Mouse (Mus musculus) kidney, embryonic 15.5 days (tissue): Measurements from ENCODE around the gene 0610010F05Rik. TPM values are rescaled to one million over a fixed set of nuclear protein-coding genes. Genes with fewer than 3 reads are reported as not detected.

Experiments
- ATAC-seq: fragments of 200-750 bp; cut with Nextera tagmentation; replicated peaks from 2 replicates; pipeline ENCODE4 v1.8.0; 2017; ENCODE audit warnings: moderate TSS enrichment; ENCODE audit not compliant: low FRiP score
- H3K27ac ChIP-seq: fragments of 300-500 bp; sonication (generic); 2 replicates; pipeline ENCODE4 v1.5.1; 2015; ENCODE audit warnings: mild to moderate bottlenecking, inconsistent platforms
- H3K27me3 ChIP-seq: fragments of 300-500 bp; sonication (generic); 2 replicates; pipeline ENCODE4 v1.6.1; 2015; ENCODE audit warnings: inconsistent platforms
- H3K36me3 ChIP-seq: fragments of 300-500 bp; sonication (generic); 2 replicates; pipeline ENCODE4 v1.6.1; 2015; ENCODE audit warnings: inconsistent platforms
- H3K4me1 ChIP-seq: fragments of 300-500 bp; sonication (generic); 2 replicates; pipeline ENCODE4 v1.6.1; 2015; ENCODE audit warnings: inconsistent platforms
- H3K4me2 ChIP-seq: fragments of 300-500 bp; sonication (generic); 2 replicates; pipeline ENCODE4 v1.6.1; 2015; ENCODE audit warnings: moderate library complexity, mild to moderate bottlenecking, inconsistent platforms
- H3K4me3 ChIP-seq: fragments of 300-500 bp; sonication (generic); replicated peaks from 2 replicates; pipeline ENCODE4 v1.5.1; 2015; ENCODE audit warnings: mild to moderate bottlenecking, inconsistent platforms
- H3K9ac ChIP-seq: fragments of 300-500 bp; sonication (generic); 2 replicates; pipeline ENCODE4 v1.6.1; 2015; ENCODE audit warnings: mild to moderate bottlenecking, inconsistent platforms
- H3K9me3 ChIP-seq: fragments of 300-500 bp; sonication (generic); replicated peaks from 2 replicates; pipeline ENCODE4 v1.6.1; 2016; ENCODE audit warnings: inconsistent platforms
- WGBS: fragments of 180-500 bp; shearing (Covaris S2); methylation state at CpG from one replicate; pipeline ENCODE4 v1.1.7; 2015; ENCODE audit warnings: mixed read lengths; 5-methylcytosine and 5-hydroxymethylcytosine counted together
- polyA plus RNA-seq: library from polyadenylated mRNA; unstranded; fragments of >200 nt; fragmentation: Nextera tagmentation; extraction: Ambion mirVana; gene quantifications from 2 replicates; pipeline ENCODE4 v1.2.1, GENCODE M21; 2015

Gene 0610010F05Rik
- 23.2 and 24.9 TPM in 2 replicates for polyA plus RNA-seq

- WGBS = under 1% methylated on average over 94 of the region's 103 CpGs
- no peaks in the 10 kb centered on the region for H3K27me3 ChIP-seq
- H3K36me3 ChIP-seq = peaks cover 6% of the 10 kb centered on the region; the same call in 1 of the 2 replicates
- H3K4me2 ChIP-seq = peak within 1 kb of the TSS; percentile 80
- peak within 1 kb of the TSS; percentile 86 for H3K27ac ChIP-seq
- peak within 1 kb of the TSS; percentile 78 for H3K9ac ChIP-seq
- 0 out of 2 replicates have a peak, but pooled peaks cover 7% of the 10 kb centered on the region for H3K4me1 ChIP-seq
- peak; percentile 100 for ATAC-seq
- H3K4me3 ChIP-seq = peak within 1 kb of the TSS; percentile 90
- no peaks in the 10 kb centered on the region for H3K9me3 ChIP-seq
Measured at GRCm38 (mm10) chr11:23632945-23633878, at the start of gene 0610010F05Rik. TSS of gene 0610010F05Rik (minus strand) at chr11:23633639.

GRCm38 (mm10) chr11:23682561-23682960, 49.1 kb upstream of the 0610010F05Rik start:
- WGBS = 86% methylated on average over 5 of the region's 5 CpGs
- H3K27ac ChIP-seq = no peak overlapping the region
- ATAC-seq = no peak
- no peak overlapping the region for H3K9ac ChIP-seq
- H3K4me1 ChIP-seq = no peaks in the 10 kb centered on the region
- H3K4me2 ChIP-seq = no peak overlapping the region
- peaks cover 74% of the 10 kb centered on the region for H3K36me3 ChIP-seq
- no peaks in the 10 kb centered on the region for H3K9me3 ChIP-seq
- no peak overlapping the region for H3K4me3 ChIP-seq
- no peaks in the 10 kb centered on the region for H3K27me3 ChIP-seq

DNA sequence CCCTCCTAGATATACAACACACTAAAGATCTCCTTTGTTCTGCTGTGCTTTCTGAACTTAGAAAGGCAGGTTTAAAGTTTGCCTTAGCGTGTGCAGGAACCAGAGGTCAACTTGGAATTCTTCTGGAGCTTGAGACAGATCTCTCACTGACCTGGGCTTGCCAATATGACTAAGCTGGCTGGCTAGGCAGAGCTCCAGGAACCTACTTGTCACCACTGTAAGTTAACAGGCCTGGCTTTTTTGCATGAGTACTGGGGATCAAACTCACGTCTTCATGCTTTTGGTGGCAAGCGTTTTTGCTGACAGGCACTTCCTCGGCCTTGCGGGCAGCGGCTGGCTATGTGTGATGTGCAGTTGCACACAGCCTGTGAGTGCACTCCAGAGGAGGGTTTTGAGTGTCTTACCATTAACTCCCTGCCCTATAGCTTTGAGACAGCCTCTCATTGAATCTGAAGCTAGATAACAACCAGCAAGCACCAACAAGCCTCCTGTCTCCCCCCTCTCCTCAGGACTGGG, 47.1 kb upstream of the 0610010F05Rik start:
- H3K4me3 ChIP-seq = no peak overlapping the region
- H3K36me3 ChIP-seq = peaks cover 77% of the 10 kb centered on the region
- 92% methylated on average over 6 of the region's 6 CpGs for WGBS
- H3K27me3 ChIP-seq = no peaks in the 10 kb centered on the region
- no peak overlapping the region for H3K27ac ChIP-seq
- no peak overlapping the region for H3K9ac ChIP-seq
- ATAC-seq = no peak
- H3K4me2 ChIP-seq = no peak overlapping the region
- no peaks in the 10 kb centered on the region for H3K4me1 ChIP-seq
- no peaks in the 10 kb centered on the region for H3K9me3 ChIP-seq

DNA sequence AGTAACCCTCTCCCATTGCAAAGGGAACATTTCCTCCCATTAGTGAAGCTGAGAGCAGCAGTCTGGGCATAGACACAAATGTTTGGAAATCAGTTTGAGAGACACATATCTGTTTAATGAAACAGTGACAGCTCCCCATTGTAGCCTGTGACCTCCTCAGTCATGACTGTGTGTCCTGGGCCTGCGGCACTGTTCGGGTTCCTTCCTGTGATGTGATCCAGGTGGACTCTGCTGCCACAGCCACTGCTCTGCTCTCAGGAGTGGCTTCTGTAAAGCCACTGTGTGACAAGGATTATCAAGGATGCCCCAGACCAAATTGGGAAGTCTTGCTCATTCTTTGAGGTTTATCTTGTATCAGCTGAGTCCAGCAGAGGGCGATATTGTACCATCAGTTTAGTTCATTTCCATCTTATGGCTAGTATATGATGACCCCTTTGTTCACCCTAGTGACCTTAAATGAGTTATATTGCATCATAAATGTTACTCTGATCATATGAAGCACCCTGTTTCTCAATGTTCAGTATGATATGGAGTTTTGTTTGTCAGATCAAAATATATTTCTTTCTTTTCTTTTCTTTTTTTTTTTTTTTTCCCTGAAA, 45.7 kb upstream of the 0610010F05Rik start:
- H3K27ac ChIP-seq = no peak overlapping the region
- no peaks in the 10 kb centered on the region for H3K4me1 ChIP-seq
- 47% methylated on average over 3 of the region's 3 CpGs for WGBS
- H3K4me2 ChIP-seq = no peak overlapping the region
- no peak; the same call in 1 of the 2 replicates for ATAC-seq
- no peaks in the 10 kb centered on the region for H3K9me3 ChIP-seq
- no peak overlapping the region for H3K9ac ChIP-seq
- no peaks in the 10 kb centered on the region for H3K27me3 ChIP-seq
- no peak overlapping the region for H3K4me3 ChIP-seq
- H3K36me3 ChIP-seq = peaks cover 86% of the 10 kb centered on the region

GRCm38 (mm10) chr11:23676100-23676499, 42.7 kb upstream of the 0610010F05Rik start:
- no peaks in the 10 kb centered on the region for H3K4me1 ChIP-seq
- H3K9ac ChIP-seq = no peak overlapping the region
- no peaks in the 10 kb centered on the region for H3K27me3 ChIP-seq
- no peak overlapping the region for H3K4me3 ChIP-seq
- no peaks in the 10 kb centered on the region for H3K9me3 ChIP-seq
- no peak overlapping the region for H3K4me2 ChIP-seq
- no peak overlapping the region for H3K27ac ChIP-seq
- H3K36me3 ChIP-seq = peaks cover 80% of the 10 kb centered on the region
- no peak for ATAC-seq
- WGBS = 92% methylated on average over 5 of the region's 5 CpGs

- H3K4me3 ChIP-seq = no peak overlapping the region
- ATAC-seq = no peak
- H3K9ac ChIP-seq = no peak overlapping the region
- no peaks in the 10 kb centered on the region for H3K9me3 ChIP-seq
- H3K27me3 ChIP-seq = no peaks in the 10 kb centered on the region
- H3K36me3 ChIP-seq = peaks cover 54% of the 10 kb centered on the region
- peaks cover 3% of the 10 kb centered on the region; the same call in 1 of the 2 replicates for H3K4me1 ChIP-seq
- WGBS = 76% methylated on average over 4 of the region's 4 CpGs
- H3K4me2 ChIP-seq = no peak overlapping the region
- H3K27ac ChIP-seq = no peak overlapping the region
Measured at GRCm38 (mm10) chr11:23672256-23672749, 38.9 kb upstream of the 0610010F05Rik start.

DNA sequence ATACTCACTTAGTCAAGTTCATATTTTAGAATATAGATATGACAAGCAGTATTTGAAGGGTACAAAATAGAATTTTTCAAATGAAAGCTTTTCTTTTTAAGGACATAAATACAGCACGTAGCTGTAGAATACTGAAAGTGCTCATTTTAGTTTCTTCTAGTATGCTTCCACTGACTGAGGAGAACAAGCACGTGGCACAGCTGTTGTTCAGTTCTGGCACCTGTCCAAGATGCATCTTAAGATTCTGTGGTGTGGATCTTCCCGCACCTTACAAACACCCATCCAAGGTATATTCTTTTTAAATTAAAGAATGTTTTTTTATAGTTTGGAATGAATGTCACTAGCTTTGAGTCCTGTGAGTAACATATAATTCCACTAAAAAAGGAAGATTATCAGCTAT, 33.7 kb upstream of the 0610010F05Rik start:
- Histone ChIP-seq H3K4me2 (peak overlapping the region; percentile 67), H3K9me3 (no peaks in the 10 kb centered on the region), H3K4me3 (peak overlapping the region; percentile 88), H3K27me3 (no peaks in the 10 kb centered on the region), H3K27ac (no peak overlapping the region), H3K9ac (peak overlapping the region; percentile 90; the same call in 1 of the 2 replicates), H3K4me1 (peaks cover 17% of the 10 kb centered on the region), H3K36me3 (peaks cover 7% of the 10 kb centered on the region)
- no peak for ATAC-seq
- WGBS = 33% methylated on average over 3 of the region's 3 CpGs

DNA sequence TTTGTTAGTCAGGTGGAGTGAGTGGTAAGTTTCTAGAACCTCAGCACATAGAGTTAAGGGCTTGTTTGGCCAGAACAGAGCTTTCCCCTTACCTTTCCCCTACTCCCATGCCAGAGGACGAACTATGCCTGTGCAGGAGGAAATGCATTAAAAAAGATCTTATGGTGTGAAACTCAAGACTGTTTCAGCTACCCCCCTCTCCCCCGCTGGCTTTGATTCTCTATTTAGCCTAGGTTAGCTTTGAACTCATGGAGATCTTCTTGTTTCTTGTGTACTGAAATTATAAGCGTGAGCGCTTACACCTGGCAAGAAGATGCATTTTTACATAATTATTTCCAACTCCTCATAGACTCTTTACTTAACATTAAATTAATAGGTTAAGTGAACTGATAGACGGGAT, 33.1 kb upstream of the 0610010F05Rik start:
- no peaks in the 10 kb centered on the region for H3K27me3 ChIP-seq
- H3K4me1 ChIP-seq = peaks cover 17% of the 10 kb centered on the region
- H3K36me3 ChIP-seq = peaks cover 4% of the 10 kb centered on the region
- WGBS = 6% methylated on average over 5 of the region's 5 CpGs
- peak overlapping the region; percentile 98 for H3K27ac ChIP-seq
- ATAC-seq = no peak
- H3K9ac ChIP-seq = peak overlapping the region; percentile 90
- no peaks in the 10 kb centered on the region for H3K9me3 ChIP-seq
- peak overlapping the region; percentile 67 for H3K4me2 ChIP-seq
- H3K4me3 ChIP-seq = peak overlapping the region; percentile 88

- H3K4me2 ChIP-seq = peak within 1 kb of the TSS; percentile 67
- WGBS = under 1% methylated on average over 49 of the region's 49 CpGs
- peaks cover 4% of the 10 kb centered on the region for H3K36me3 ChIP-seq
Measured at GRCm38 (mm10) chr11:23665798-23666501, 32.5 kb upstream of the 0610010F05Rik start, which contains the start of gene Pex13. TSS of gene Pex13 (minus strand) at chr11:23665959.

DNA sequence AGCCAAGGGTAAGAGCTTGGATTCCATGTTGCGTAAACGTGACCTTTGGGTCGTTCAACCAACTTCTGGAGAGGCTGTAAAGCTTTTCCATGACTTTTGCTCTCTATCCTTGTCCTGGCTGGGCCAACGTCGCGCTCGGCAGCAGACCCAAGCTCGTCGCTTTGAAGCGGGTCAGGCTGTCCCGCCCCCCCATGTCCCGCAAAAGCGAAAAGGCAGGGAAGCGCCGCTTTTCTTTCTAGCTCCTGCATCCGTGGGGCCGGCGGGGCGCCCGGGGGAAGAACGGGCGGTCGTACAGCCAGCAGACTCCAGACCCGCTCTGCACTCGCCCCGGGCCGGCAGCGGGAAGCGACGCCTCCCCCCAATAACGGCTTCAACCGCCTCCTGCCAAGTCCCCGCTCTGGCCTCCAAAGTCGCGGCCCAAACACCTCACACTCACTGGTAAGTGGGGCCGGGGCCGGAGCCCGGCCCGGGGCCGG, 31.9 kb upstream of the 0610010F05Rik start, which contains the start of gene Pus10:
Pus10 (plus strand) TSS at position 364 of the 476 bp plus-strand sequence.
- peak; percentile 69 for ATAC-seq
- Histone ChIP-seq H3K36me3 (peaks cover 4% of the 10 kb centered on the region; the same call in 1 of the 2 replicates), H3K4me1 (peaks cover 21% of the 10 kb centered on the region), H3K27me3 (no peaks in the 10 kb centered on the region), H3K4me2 (peak within 1 kb of the TSS; percentile 67), H3K9me3 (no peaks in the 10 kb centered on the region), H3K9ac (peak within 1 kb of the TSS; percentile 90), H3K4me3 (peak within 1 kb of the TSS; percentile 88), H3K27ac (peak within 1 kb of the TSS; percentile 98)
- WGBS = under 1% methylated on average over 39 of the region's 40 CpGs

More at GRCm38 (mm10) chr11:23665798-23666501, 32.5 kb upstream of the 0610010F05Rik start, which contains the start of gene Pex13:
- Histone ChIP-seq H3K9me3 (no peaks in the 10 kb centered on the region), H3K27me3 (no peaks in the 10 kb centered on the region), H3K9ac (peak within 1 kb of the TSS; percentile 90), H3K27ac (peak within 1 kb of the TSS; percentile 98), H3K4me1 (peaks cover 17% of the 10 kb centered on the region), H3K4me3 (peak within 1 kb of the TSS; percentile 88)
- peak; percentile 98 for ATAC-seq

GRCm38 (mm10) chr11:23664232-23664631, 30.8 kb upstream of the 0610010F05Rik start:
- H3K4me2 ChIP-seq = 0 out of 2 replicates have a peak overlapping the region, but pooled peaks have one; percentile 25
- H3K36me3 ChIP-seq = peaks cover 4% of the 10 kb centered on the region; the same call in 1 of the 2 replicates
- H3K4me1 ChIP-seq = peaks cover 21% of the 10 kb centered on the region
- no peak for ATAC-seq
- no peaks in the 10 kb centered on the region for H3K27me3 ChIP-seq
- no peak overlapping the region for H3K4me3 ChIP-seq
- H3K27ac ChIP-seq = no peak overlapping the region
- H3K9me3 ChIP-seq = no peaks in the 10 kb centered on the region
- H3K9ac ChIP-seq = no peak overlapping the region
